Mouse (Mus musculus): ENCODE results near the gene Pde4b.

The Pde4b gene

DNA sequence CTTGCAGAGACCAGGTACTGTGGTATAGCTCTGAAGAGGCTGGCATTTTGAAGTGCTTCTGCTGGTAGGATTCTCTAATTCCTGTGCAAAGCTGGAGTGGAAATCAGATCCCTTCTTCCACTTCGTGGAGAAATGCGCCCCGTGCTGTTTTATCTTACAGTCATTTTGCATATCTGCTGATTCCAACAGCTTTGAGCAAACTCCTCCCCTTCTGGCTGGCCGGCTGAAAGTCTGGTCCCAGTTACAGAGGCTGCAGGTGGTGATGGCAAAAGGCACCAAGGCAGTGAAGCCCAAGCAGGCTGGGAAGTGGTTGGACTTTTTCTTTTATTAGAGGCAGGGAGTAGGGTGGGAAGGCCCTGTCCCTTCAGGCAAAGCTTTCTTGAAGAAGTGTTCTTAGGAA, 481.2 kb downstream of the Pde4b start:
- no peak for DNase-seq (ENCODE audit: extremely low read depth, insufficient read length, low spot score)

DNA sequence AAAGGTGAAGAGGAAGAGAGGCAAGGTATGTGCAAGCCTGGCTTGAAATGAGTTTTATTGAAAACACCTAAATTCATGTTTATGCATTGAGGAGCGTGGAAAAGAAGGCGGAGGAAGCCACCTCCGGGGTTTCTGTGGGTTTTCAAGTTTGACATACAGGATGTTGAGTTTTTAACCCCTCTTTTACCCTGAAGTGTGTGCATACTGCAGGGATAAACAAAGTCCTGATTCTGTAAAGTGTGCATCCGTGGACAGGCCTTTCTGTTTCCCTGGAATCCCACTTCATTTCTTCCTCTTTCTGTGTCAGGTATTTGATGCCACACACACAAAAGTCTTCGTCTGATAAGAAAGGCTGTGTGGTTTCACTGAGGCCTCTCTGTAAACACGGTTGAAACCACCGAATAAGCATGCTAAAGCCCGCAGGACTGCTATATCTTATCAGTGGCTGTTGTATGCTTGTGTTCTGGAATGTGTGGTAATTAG, 481.8 kb downstream of the Pde4b start:
- no peak for DNase-seq (ENCODE audit: extremely low read depth, insufficient read length, low spot score)

DNA sequence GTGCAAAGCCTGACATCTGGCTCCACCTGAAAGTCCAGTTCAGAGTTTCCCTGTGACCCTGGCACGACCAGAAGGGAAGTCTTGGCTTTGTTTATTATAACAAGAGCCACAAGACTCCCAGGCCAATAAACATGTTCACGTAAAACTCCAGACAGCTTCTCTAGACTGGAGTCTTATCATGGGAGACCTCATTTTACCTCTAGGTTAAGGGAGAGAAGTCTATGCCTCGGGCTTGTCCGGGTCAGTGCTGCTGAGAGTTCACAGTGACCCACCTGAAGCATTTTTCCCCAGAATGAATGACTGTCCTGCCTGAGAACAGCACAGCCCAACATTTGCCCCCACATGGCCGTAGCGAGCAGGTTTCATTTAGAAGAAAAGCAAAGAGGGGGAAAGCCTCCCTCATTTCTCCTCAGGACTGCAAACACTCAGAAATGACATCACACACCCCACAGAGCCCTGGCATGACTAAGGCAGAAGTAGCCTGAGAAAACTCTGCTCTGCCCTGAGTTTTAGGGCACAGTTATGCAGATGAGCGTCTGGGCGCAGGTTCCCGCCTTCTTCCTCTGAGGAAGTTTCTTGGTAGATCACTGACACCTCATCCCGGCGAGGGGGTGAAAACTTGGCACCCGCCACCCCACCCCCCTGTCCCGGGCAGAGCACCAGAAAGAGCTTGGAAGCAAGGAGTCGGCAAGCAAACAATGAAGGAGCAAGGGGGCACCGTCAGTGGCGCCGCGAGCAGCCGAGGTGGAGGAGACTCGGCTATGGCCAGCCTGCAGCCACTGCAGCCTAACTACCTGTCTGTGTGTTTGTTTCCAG, 482.8 kb downstream of the Pde4b start:
- DNase-seq (ENCODE audit: extremely low read depth, insufficient read length, low spot score), result peak; percentile 84

DNA sequence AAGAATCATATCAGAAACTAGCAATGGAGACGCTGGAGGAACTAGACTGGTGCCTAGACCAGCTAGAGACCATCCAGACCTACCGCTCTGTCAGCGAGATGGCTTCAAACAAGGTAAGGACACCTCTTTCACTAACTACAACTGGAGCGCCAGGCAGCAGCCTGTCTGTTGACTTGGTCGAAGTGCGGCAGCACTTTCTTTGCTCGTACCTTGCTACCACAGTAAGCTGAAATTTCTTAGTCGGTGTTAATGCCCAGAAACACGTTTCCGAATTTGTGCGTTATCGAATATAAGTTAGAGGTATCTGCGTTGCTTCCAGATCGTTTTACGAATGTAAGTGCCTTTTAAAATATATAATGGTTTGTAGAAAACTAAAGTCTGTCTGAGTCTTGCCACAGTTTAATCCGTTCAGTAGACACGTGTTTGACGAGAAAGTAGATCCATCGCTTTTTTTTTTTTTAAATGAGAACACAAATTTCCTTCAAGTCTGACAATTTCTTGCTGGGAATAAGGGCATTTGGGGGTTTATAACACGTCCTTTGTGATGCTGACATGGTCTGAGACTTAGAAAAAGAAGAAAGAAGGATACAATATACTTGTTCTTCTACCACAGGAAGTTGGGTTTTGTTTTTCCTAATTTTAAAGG, 483.5 kb downstream of the Pde4b start:
- DNase-seq (ENCODE audit: extremely low read depth, insufficient read length, low spot score), result no peak

DNA sequence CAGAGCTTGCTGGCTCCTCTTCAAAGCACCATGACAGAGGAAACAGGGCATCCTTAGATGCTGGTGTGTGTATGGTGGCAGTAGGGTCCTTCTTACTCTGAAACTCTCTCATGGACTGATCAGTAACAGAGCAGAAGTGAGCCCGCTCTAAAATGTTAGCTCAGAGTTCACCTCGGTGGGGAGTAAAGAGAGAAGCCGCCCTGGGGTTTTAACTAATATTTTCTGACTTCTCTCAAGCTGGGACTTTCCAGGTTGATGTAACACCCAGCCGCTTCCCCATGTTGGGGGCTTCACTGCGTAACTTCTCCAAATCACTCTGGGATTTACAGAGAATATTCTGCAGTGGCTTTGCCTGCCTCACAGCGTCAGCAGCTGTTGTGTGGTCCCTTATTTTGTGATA, 484.7 kb downstream of the Pde4b start:
- DNase-seq (ENCODE audit: extremely low read depth, insufficient read length, low spot score), result no peak

DNA sequence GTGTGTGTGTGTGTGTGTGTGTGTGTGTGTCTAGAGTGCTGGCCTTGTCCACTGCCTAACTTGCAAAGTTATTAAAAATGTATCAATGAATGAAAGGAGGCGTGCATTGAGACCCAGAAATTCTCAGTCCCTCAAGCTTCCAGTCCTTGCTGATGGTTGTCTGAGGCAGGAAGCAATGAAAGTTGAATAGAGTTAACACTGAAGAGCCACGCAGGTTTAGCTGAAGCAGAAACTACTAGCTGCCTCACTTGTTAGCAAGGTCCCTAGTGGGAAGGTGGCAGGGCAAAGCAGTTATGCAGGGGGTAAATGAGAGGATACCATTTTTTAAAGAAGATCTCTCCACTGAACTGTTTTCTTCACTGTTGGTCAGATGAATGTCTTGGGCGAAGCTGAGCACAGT, 485.2 kb downstream of the Pde4b start:
- DNase-seq (ENCODE audit: extremely low read depth, insufficient read length, low spot score), result no peak

DNA sequence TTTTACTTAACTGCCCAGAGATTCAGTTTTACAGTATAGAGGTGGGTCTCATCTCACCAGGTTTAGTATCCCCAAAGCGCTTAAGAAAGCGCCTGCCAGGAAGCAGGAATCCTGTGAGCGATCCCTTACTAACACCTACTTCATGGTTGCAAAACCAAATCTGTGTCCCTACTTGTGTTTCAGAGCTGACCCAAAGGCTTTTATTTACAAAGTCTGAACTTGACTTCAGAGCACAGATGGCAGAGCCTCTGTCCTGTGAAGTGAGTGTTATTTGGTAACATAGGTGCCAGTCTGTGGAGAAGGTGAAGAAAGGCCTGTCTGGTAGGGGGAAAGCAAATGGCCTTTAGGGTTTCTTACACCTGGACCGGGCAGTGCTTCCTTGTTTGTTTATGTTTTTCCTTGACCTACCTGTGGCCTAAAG, 486.0 kb downstream of the Pde4b start:
- DNase-seq (ENCODE audit: extremely low read depth, insufficient read length, low spot score), result no peak

DNA sequence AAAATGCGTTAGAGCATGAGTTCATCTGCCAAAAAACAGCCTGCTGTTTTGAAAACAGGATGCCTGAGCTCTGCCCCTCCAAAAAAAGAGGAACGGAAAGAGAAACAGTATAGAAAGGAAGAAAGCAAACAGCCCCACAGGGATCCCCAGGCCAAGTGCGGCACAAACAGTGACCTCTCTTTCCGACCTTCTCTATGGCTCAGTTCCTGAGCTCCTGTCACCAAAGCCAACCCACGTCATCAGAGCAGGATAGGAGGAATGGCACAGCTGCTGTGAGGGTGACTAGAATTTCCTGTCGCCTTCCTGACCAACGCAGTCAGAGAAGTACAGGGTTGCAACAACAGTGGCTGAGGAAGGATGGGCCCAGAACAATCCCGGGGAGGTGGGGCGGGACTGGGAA, 486.9 kb downstream of the Pde4b start:
- peak; percentile 44 for DNase-seq (ENCODE audit: extremely low read depth, insufficient read length, low spot score)

DNA sequence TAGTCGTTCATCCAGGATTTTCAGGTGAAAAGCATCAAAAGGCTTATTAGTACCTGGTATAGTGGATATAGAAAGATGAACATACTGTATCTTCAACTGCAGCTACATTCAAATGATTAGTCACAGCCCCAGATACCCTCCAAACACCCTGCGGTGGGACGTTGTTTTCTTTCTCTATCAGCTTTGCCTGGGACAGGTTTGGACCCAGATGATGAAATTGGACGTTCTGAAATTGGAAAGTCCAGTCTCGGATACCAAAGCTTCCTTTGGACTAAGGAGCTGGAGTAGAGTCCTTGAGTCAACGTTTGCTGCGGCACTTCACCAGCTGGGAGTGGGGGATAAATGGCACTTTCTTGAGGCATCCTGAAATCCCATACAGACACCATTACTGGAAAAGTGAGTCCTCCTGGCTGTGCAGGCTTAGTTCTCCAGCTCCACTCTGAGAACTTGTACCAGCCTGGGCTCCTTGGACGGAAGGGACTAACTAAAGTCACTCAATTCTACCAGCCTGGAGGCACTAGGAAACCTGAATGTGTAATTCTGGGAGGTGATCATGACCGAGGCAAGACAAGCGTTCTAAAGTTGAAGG, 487.4 kb downstream of the Pde4b start:
- no peak for DNase-seq (ENCODE audit: extremely low read depth, insufficient read length, low spot score)

DNA sequence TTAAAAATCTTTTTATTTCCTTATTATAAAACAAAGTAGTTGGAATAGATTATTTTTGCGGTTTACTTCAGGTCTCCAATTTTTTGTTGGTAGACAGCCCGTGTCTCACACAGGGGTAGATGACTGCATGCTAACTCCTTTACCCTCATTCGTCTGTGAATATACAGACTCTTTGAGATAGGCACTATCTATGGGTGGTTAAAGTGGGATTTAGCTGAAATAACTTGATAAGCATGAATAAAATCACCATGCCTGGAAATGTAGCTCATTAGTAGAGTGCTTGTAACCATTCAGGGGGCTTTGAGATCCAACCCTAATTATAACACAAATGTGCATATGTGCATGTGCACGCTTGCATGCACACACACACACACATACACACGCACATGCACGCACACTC, 488.8 kb downstream of the Pde4b start:
- no peak for DNase-seq (ENCODE audit: extremely low read depth, insufficient read length, low spot score)

DNA sequence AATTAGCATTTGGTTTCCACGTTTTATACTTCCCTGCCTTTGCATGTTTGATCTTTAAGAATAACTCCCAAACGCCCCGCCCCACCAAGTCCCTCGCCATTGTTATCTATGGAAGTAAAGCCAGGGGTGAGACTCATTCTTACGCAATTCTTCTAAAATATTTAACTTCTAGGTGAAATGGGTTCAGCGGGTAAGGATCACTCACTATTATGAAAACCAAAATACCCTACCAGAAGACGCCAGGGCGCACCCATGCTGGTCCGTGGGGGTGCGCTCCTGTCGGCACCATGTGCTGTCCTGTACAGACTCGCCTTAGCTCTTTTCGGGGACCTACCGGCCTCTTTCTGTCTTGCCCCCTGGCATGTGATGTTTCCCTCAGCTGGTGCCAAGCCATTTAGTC, 490.3 kb downstream of the Pde4b start:
- DNase-seq (ENCODE audit: extremely low read depth, insufficient read length, low spot score), result no peak

DNA sequence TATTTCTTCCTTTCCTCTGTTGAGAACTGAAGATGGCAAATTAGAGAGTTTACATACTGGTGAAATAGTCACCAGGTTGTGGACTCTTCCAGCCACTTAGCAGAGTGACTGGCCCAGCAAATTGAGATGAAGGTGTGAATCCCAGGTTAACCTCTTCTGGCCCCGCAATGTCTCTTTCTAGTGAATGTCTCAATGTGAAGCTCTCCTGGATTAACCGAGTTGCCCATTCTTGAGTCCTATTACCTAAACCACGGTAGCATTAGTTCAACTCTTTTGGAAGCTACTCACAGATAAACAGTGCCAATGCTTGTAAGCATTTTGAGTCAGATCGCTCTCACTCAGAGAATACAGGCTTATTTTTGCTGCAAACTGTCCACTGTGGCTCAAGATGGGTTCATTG, 491.7 kb downstream of the Pde4b start:
- no peak for DNase-seq (ENCODE audit: extremely low read depth, insufficient read length, low spot score)

DNA sequence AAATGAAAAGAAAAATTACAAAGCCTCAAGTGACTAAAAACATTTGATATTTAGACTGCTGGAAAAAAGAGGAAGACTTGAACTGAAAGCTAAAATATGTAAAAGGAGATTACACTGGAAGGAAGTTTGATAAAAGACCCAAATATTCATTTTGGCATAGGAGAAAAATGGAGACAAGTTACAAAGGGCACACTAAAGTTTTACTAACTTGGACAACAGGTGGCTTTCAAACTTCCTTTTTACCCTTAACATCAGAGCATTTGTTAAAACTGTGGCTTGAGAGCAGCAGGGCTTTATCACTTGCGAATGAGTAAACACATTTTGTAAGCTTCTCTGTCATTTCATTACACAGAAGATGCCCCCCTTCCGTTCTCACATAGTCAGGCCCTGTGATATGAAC, 492.4 kb downstream of the Pde4b start:
- DNase-seq (ENCODE audit: extremely low read depth, insufficient read length, low spot score), result no peak

DNA sequence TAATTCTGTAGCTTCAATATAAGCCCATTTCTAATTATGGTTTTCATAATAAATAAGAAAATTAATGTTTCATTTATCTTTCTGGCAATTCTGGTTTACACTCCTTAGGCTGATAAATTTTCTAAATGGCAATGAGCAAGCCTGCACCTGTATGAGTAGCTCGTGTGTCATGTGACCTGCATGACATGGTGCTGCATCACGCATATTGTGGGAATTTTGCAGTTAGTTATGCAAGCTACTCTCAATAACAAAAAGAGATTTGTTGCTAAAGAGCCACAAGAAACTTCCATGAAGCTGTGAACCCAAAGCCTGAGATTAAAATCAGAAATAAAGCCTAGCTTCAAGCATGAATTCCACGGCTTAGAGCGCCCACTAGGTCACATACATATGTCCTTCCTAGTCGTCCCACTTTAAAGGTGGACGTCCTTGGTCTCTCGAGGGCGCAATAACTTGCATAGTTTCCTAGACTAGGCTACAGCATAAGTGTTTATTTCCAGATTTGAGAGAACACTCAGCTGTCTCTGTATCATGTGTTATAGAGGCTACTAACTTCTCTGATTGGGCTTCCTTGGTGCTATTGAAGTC, 494.9 kb downstream of the Pde4b start:
- no peak for DNase-seq (ENCODE audit: extremely low read depth, insufficient read length, low spot score)

DNA sequence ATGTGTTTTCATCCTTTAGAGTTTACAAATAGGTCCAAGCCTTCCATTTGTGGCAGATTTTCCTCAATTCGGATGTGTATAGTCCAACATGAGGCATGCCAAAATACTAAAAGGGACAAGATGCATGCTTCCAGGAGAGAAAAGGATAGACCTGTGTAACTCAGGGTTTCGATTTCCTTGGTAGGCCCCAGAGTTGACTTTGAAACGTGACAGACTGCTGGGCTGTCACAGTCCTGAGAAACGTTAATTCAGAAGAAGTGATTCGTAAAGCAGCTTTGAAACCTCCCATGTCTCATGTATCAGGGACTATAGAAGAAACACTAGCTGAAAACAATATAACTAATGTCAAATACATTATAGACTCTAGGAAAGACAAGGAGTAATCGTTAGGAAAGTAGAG, 495.6 kb downstream of the Pde4b start:
- DNase-seq (ENCODE audit: extremely low read depth, insufficient read length, low spot score), result no peak

DNA sequence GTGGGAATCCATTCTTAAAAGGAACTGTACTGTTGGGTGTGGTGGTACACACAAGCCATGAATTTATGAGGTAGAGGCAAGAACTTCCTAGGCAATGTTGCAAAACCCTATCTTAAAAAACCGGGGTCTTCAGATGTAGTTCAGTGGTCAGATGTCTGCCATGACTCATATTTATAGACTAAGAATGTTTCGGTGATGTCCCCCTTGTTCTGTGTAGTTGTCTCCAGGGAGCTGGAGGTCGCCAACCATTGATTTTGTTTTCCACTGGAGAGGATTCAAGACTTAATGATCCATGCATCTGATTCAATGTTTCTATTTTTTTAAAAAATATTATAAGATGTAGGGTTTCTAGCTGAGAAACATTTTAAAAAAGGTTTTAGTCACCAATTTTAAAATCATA, 496.1 kb downstream of the Pde4b start:
- DNase-seq (ENCODE audit: extremely low read depth, insufficient read length, low spot score), result no peak

DNA sequence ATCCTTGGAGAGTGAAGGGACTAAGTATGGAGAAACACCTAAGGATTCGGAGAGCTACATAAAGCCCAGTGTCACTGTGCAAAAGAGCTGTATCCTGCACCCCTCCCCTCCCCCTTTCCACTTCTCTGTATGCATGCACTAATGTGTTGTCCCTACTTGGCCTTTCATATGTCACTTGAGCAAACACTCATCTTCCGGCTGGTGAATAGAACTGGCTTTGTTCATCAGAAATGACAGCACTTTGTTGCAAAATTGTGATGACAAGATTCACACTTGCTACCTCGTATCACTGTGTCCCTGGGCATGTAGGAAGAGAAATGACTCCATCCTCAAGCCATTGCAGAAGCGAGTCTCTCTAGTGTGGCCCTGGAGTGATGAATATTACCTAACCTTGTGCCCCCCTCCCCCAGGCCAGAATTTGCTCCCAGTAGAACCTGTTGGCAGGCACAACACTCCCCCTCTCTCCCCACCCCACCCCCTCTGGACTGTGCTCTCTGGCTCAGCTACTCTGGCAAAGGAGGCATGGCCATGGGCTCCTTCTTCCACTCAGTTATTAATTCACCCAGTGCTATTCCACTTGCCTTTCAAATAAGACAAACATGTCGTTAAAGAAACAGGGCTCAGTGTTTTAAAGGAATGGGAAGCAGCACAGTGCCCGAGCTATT, 497.4 kb downstream of the Pde4b start:
- DNase-seq (ENCODE audit: extremely low read depth, insufficient read length, low spot score), result no peak

DNA sequence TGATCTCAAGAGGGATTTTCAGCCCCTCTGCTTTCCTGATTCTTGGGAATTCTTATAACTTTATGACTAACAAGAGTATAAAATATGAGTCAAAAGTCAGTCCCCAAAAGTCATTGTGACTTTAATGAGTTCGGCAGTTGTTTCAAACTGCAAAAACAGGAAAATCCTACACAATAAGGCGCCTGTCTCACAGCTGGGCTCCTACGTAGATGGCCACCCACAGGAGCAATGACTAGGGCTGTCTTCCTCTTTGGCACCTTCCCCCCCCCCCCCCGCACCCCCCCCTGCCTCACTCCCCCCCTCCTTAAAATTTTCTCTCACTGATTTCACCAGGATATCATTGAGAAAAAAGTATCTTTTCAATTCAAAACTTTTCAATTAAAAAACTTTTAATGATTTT, 498.2 kb downstream of the Pde4b start:
- DNase-seq (ENCODE audit: extremely low read depth, insufficient read length, low spot score), result no peak

DNA sequence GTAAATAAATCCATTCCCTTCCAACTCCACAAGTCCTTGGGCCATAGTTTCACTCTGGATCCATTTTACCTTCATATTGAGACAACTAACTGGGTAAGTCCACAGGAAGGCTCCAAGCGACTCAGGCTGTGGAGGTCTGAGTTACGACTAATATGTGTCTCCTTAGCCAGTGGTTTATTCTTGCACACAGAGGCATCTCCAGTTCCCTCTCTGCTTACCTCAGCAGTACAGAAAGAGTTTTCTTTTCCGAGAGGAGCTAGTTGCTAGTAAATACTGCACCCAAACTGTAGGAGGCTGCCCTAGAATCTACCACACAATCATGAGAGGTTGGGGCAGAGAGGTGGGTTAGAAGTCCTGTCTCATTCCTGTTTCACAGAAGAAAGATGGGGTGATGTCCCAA, 499.4 kb downstream of the Pde4b start:
- DNase-seq (ENCODE audit: extremely low read depth, insufficient read length, low spot score), result no peak

DNA sequence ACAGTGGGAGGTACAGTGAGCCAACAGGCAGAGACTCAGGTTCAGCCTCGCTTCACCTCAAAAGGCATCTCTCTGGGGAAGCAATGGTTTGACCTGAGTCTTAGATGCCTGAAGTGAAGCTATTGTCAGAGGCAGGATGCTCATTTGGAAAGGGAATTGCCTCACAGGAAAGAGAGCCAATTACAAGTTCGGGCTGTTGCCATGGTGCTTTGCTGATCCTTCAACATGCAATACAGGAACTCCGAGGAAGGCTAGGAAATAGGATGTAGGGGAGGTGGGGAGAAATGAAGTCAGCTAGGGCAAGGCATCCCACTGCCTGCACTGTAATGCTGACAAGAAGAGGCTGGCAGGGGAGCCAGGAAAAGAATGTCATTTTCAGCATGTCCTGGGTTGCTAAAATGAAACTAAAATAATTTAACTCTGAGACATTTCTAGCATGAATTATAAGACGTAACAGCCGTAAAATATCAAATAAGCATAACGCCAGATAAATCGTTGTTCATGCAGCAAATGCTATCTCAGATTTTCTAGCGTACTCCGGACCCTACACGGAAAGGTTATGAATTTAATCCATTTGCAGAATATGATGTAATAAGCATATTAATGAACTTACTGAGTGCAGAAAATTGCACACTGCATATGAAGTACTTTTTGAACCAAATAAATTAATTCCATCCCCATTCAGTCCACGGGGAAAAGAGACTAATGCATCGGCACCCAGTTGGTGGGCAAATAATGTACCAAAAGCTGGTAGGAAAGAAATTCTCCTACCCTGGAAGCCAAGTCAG, 501.5 kb downstream of the Pde4b start:
- DNase-seq (ENCODE audit: extremely low read depth, insufficient read length, low spot score), result no peak
